Mouse (Mus musculus) heart, embryonic 14.5 days (tissue): ENCODE data around the gene Ndufa8. TPM values are rescaled to one million over a fixed set of nuclear protein-coding genes. Genes with fewer than 3 reads are reported as not detected.

Experiments
- polyA plus RNA-seq: library from polyadenylated mRNA; unstranded; fragments of >200 nt; fragmentation: Nextera tagmentation; extraction: Ambion mirVana; gene quantifications from 2 replicates; pipeline ENCODE4 v1.2.1, GENCODE M21; 2014

Ndufa8 gene
- polyA plus RNA-seq, 1 experiment from 2014 or later = 464 TPM

Other genes starting within 250 kb of the Ndufa8 start
- 0.53 and 1.00 TPM in 2 replicates for gene Ttll11, start 69.5 kb downstream of the Ndufa8 start, polyA plus RNA-seq
- gene Morn5, start 52 bp upstream of the Ndufa8 start, polyA plus RNA-seq = not detected in 2 replicates
- gene Lhx6, start 56.0 kb upstream of the Ndufa8 start, polyA plus RNA-seq = 1.5 and 1.6 TPM in 2 replicates
- 42.7 and 45.1 TPM in 2 replicates for gene Mrrf, start 87.0 kb upstream of the Ndufa8 start, polyA plus RNA-seq
- 66.1 and 66.3 TPM in 2 replicates for gene Rbm18, start 87.4 kb upstream of the Ndufa8 start, polyA plus RNA-seq
- gene Ptgs1, start 181.0 kb upstream of the Ndufa8 start, polyA plus RNA-seq = 26.7 and 31.0 TPM in 2 replicates